Mouse (Mus musculus) liver, adult (tissue): ENCODE measurements around the gene Igfbp2.

Source experiments
- GATA4 ChIP-seq: IDR thresholded peaks from 2 replicates; pipeline ENCODE4 v1.6.1; 2014; ENCODE audit warnings: mild to moderate bottlenecking, low read length; ENCODE audit not compliant: insufficient replicate concordance

The Igfbp2 gene

DNA sequence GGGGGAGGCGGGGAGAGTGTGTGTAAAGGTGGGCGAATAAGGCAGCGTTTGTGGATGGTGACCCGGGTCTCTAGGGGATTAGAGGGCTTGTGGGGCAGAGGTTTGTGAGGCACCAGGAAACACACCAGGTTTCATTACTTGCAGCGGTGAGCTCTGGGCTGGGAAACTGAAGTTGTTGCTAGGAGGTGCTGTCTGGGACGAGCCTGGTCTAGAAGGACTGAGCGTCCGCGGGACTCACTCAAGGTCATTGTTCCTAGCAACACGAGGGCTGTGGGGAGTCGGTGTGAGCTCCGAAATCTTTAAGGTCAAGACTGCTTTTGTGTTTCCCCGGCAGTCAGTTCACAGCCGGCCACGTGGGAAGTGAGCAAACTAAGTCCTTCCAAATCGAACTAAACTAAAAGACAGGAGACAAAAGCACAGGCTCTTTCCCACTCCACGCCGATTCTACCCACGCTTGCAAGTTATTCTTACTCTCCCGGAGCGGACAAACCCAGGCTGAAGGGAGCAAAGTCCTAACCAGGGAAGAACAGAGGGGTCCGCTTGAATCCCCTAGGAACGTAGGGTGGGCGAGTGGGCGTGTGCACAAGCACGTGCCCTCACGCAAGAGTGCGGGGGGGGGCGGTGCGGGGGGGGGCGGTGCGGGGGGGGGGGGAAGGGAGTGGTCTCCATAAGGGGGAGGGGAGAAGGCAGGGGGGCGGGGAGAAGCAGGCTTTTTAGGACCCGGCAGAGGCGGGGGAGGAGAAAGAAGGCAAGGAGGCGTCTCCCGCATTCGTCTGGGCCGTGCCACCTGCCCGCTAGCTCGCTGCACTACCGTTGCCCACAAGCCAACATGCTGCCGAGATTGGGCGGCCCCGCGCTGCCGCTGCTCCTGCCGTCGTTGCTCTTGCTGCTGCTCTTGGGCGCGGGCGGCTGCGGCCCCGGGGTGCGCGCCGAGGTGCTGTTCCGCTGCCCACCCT, at the start of gene Igfbp2:
TSS of gene Igfbp2 (plus strand) at position 753 of the 956 bp plus-strand sequence.
- no peak for TF ChIP-seq GATA4

DNA sequence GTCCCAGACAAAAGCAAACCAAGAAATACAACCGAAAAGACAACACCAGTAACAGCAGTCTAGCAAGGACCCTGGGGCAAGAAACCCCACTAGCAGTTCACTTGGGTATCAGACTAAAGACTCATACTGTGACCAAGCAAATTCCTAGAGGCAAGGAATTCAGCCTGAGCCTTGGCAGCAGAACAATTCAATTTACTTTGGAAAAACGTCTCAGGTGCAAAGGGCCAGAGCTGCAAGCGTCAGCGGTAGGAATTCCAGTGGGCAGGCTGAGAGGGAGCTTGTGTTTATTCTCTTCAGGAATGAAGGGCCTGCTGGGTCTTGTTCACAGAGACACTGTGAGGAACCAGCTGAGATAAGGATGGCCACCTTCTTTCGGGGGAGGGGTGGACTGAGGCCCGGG, 45.5 kb upstream of the Igfbp2 start:
- TF ChIP-seq GATA4 = no peak

DNA sequence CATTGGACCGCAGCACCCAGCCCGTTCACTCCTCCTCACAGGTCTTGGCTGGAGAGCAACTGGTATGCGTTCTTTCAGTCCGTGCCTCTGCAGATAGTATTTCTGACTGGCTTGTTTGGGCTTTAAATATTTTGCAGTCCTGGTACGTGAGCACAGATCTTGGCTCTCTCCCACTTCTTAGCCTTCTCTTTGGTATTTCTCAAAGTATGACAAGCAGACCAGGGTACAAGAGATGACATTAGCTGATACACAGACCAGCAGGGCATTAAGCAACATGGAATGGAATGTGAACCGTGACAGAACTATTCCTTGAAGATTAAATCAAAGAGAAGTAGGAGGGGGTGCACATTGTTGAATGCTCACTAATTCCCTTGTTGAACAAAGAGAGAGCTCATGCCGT, 43.6 kb upstream of the Igfbp2 start:
- TF ChIP-seq GATA4 = no peak

DNA sequence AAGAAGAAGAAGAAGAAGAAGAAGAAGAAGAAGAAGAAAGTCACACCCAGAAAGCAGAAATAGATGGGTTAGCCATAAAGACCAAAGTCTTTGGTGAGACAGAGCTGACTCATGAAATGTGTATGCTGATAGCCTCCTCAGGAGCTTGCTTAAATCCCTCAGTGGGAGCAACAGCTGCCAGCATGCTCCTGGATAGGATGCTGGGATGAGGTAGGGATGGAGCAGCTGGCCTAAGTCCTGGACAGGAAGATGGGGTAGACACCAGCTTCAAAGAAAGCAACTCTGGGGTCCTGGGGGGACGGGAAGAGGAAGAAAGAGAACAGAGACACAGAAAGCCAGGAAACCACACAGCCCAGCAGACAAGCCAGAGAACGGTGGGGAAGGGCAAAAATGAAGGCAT, 41.0 kb upstream of the Igfbp2 start:
- no peak for TF ChIP-seq GATA4

DNA sequence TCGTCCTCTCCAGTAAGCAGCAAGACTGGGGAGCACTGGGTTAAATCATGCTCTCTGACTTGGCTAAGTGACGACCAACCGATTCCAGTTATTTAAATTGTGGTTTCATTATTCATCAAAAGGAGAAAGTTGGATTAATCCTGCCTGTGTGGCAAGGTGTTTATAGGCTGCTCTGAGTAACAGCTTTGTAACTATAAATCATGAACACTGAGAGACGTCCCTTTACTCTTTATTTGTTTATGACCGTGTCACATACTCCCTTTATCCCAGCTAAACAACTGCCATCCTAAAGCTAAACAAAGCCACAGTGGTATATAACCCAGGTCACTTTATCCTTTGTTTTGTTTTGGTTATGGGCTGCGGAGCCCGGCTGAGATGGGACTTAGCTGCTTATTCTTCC, 40.3 kb upstream of the Igfbp2 start:
- no peak for TF ChIP-seq GATA4

DNA sequence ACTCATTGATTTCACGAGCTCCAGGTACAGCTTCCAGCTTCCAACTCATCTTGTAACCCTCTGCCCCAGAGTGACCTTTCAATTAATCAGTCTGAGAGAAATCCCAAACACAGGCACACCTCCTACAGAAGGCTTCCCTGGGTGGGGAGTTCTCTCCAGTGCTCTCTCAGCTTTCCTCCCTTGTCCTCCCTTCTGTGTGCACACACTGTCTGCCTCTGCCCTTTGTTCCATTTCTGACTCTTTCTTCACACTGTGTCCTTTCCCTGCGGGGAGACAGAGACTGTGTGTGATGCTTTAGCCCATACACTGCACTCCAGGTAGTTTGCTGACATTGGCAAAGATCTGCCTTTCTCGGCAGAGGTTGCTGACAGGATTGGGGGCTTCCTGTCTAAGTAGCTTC, 33.6 kb upstream of the Igfbp2 start:
- TF ChIP-seq GATA4 = no peak

DNA sequence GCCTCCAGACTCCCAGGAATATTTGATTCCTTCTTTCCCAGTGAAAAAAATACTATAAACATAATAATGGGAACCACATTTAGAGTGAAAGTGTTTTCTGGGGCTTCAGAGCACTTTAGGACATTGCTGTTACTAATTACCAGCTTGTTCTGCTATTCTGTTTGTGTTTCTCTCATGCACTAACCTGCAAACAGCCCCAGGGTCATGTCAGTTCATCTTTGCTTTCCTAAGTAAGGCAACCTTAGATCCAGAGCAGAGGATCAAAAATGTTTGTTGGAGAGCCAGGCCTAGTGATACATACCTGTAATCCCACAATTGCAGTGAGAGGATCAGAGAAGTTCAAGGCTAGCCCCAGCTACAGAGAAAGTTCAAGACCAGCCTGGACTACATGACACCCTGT, 32.6 kb upstream of the Igfbp2 start:
- TF ChIP-seq GATA4 = no peak

DNA sequence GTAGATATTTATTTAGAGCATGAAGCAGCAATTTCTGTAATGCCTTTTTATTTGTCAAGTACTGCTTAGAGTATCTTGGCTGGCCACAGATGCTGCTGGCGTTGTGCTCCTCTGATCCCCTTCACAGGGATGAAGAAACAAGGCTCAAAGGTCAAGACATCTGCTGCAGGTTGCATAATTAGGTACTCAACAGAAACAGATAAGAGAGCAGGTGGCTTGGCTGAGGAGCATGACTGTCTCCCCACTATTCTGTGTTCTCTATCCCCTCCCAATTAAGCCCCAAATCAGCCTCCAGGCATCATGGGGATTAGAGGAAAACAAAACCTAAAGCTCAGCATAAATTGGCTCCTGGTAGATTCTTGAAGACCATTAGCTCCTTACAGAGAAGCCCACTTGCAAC, 32.0 kb upstream of the Igfbp2 start:
- peak; percentile 91; the same call in 1 of the 2 replicates for TF ChIP-seq GATA4

DNA sequence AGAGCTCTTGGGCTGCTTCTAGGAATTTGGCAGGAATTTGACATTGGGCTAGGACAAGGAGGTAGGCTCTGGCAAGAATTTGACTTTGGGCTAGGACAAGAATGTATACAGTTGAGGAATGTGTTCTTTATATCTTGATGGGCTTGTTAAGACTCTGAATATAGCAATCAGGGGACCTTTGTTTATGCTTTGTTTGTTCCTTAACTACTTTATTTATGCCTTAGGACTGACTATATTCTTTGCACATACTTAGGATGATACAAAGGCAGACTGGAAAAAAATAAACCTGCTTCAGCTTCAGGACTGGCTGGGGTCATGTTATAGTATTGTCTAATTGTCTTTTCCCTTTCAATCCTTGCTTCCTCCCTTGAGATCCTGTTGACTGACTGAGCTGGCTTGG, 31.1 kb upstream of the Igfbp2 start:
- no peak for TF ChIP-seq GATA4

DNA sequence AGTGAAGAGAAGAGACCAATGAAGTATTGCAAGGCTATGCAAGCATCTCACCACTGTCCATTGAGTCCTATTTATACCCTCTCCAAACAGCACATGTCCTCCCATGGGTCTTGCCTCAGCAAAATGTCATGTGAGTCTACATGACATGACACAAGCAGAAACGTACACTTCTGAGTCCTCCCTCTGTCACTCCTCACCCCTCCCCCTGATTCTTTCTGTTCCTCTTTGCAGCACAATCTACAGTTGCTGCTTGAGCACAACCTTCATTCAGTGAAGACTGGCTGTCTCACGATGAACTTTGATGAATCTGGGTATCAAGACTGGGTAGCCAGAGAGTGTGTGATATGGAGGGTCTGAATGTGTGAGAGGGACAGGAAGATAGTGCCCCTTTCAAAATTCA, 28.2 kb upstream of the Igfbp2 start:
- TF ChIP-seq GATA4 = no peak

DNA sequence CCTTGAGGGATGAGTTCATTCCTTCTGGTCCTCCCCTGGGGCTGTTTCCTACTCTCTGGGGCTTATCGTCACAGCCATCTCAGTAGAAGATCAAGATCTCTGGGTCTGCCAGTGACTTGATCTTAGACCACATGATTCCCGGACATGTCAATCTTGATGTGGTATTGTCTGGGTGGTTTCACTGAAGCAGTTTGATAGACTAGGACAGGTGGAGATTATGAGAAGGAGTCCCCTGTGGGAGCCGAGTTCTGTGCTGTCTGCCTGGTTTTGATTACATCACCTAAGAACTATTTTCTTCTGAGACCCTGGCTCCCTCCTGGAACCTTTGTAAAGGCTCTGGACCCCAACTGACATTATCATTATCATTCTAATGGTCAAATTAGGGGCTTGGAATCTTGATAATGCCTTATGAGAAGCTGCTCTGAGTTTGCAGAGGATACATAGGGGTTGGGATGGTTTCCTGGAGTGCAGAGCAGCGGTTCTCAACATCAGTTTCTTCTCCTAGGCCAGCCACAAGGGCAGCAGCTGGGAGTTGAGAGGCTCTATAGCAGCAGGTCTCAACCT, 27.1 kb upstream of the Igfbp2 start:
- TF ChIP-seq GATA4 = no peak

DNA sequence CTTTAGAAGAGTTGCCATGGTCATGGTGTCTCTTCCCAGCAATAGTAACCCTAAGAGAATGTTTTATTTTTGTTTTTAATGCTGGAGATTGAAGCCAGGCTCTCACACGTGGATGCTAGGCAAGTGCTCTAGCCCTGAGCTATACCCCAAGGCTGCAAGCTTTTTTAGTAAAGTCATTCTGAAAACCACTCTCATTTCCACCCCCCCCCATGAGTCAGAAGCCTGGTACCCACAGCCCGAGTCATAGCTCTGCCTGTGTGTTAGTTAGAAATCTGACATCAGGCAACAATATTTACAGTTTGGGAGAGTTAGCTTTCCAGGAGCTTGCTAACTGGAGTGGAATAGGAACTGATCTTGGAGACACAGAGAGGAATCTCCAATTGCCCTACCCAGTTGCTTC, 25.9 kb upstream of the Igfbp2 start:
- TF ChIP-seq GATA4 = no peak

DNA sequence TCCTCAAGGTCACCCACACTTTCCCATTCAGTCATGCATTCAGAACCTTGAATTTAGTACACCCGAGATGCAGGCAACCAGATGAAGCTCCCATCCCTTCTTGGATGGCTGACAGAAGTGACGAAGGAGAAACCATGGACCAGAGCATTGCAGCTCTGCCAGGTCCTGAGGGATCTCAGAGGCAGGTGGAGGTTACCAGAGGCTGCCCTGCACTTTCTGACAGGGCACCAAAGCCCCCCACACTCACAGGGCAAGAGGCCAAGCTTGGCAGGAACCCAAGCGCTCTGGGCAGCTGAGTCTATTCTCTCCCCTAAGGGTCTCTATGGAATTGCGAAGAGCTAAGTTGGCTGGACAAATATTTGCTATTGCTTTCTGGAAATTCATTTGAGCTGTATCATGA, 20.3 kb upstream of the Igfbp2 start:
- no peak for TF ChIP-seq GATA4

DNA sequence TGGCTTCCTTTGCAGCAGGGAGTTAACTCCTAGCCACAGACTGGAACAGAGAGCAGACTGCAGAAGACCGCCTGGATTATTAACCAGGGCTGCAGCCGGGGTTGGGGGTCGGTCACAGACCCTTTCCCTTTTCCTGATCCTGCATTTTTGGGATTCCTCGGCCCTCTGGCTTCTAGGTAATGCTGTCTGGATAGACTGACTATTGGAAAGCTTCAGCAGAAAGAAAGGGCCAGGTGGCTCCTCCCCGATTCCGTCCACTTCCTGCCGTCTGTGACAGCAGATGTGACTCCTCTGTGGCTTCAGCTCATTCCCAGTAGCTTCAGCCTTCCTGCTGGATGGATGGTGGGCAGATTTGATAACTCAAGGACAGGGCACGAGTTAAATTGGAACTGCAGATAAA, 19.3 kb upstream of the Igfbp2 start:
- TF ChIP-seq GATA4 = no peak

DNA sequence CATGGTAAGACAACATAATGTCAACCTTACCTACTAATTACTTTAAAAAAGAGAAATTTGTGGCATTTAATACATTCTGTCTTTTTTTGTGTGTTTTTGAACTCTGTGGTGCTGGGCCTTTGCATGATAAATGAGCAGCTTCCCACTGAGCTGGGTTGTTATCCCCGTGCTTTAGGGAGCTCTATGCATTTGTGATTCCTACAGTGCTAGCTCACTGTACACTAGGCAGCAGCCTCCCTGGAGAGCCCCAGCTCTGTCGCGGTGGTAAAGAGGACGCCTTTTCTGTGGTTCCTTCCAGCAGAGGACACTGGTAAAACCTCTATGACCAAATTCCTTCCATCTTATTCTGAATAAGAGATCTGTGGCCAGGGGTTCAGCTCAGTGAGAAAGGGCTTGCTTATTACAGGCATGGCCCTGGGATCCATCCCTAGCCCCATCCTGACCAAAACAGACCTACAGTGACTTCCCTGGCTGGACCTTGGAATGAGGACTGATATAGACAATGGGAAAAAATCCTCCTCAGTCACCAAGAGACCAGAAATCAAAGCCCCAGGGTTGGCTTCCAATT, 18.7 kb upstream of the Igfbp2 start:
- TF ChIP-seq GATA4 = no peak

DNA sequence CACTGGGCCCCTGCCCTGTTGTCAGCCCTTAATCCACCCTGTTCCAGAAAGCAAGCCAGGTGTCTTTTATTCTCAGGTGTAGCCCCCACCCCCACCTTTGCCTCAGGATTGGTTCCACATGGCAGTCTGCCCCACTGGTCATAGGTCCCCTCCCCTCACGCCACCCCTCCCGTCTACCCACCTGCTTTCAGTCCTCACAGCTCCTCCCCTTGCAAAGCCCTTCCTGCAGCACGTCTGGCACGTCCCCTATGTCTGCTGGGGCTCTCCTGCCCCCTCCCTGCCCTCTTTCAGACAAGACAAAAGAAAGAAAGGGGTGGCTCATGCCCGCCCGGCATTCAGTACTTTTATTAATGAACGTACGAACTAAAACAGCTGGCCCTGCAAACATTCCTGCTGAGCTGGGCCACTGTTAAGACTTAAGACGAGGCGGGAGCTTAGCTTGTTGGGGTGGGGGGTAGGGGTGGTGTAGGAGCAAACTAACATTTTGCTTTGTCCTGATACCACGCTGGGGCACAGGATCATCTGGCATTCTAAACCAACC, 18.2 kb upstream of the Igfbp2 start:
- no peak for TF ChIP-seq GATA4
